Mouse (Mus musculus) stomach, embryonic 16.5 days (tissue): ENCODE results near the gene Rac3. TPM values are rescaled to one million over a fixed set of nuclear protein-coding genes. Genes with fewer than 3 reads are reported as not detected.

Source experiments
- ATAC-seq: fragments of 200-750 bp; cut with Nextera tagmentation; 2 replicates; pipeline ENCODE4 v1.8.0; 2017; ENCODE audit warnings: moderate number of reproducible peaks, moderate TSS enrichment; ENCODE audit not compliant: insufficient read depth, low FRiP score
- H3K27ac ChIP-seq: fragments of 300-500 bp; sonication (generic); 2 replicates; pipeline ENCODE4 v1.5.1; 2014; ENCODE audit warnings: low read length
- H3K27me3 ChIP-seq: fragments of 300-500 bp; sonication (generic); 2 replicates; pipeline ENCODE4 v1.6.1; 2014; ENCODE audit warnings: low read length, control low read depth, mixed read lengths; ENCODE audit not compliant: control insufficient read depth, insufficient read depth
- H3K36me3 ChIP-seq: fragments of 300-500 bp; sonication (generic); 2 replicates; pipeline ENCODE4 v1.6.1; 2014; ENCODE audit warnings: low read length; ENCODE audit not compliant: control insufficient read depth, insufficient read depth
- H3K4me1 ChIP-seq: fragments of 300-500 bp; sonication (generic); 2 replicates; pipeline ENCODE4 v1.6.1; 2014; ENCODE audit warnings: low read length, control low read depth, mixed read lengths; ENCODE audit not compliant: control insufficient read depth, insufficient read depth
- H3K4me2 ChIP-seq: fragments of 300-500 bp; sonication (generic); 2 replicates; pipeline ENCODE4 v1.6.1; 2014; ENCODE audit warnings: low read depth, low read length, mixed read lengths
- H3K4me3 ChIP-seq: fragments of 300-500 bp; sonication (generic); replicated peaks from 2 replicates; pipeline ENCODE4 v1.5.1; 2014; ENCODE audit warnings: mild to moderate bottlenecking, low read length
- H3K9ac ChIP-seq: fragments of 300-500 bp; sonication (generic); 2 replicates; pipeline ENCODE4 v1.6.1; 2014; ENCODE audit warnings: low read length
- H3K9me3 ChIP-seq: fragments of 300-500 bp; sonication (generic); replicated peaks from 2 replicates; pipeline ENCODE4 v1.6.1; 2016; ENCODE audit warnings: low read length, control low read depth; ENCODE audit not compliant: control insufficient read depth
- WGBS: fragments of 180-500 bp; shearing (Covaris S2); extraction: QIAGEN DNeasy Blood & Tissue Kit; methylation state at CpG from one replicate; pipeline ENCODE4 v1.1.7; 2014; 5-methylcytosine and 5-hydroxymethylcytosine counted together
- polyA plus RNA-seq: library from polyadenylated mRNA; unstranded; fragments of >200 nt; fragmentation: Nextera tagmentation; extraction: Ambion mirVana; gene quantifications from 2 replicates; pipeline ENCODE4 v1.2.1, GENCODE M21; 2015

The Rac3 gene
- polyA plus RNA-seq, 1 experiment from 2014 or later, result 35.3 TPM

GRCm38 (mm10) chr11:120697741-120698140 lies 23.5 kb upstream of the Rac3 start:
- no peak overlapping the region for H3K4me3 ChIP-seq
- H3K9me3 ChIP-seq, result no peaks in the 10 kb centered on the region
- peak; percentile 56; the same call in 1 of the 2 replicates for ATAC-seq
- peaks cover 10% of the 10 kb centered on the region for H3K4me1 ChIP-seq
- 0 out of 2 replicates have a peak overlapping the region, but pooled peaks have one; percentile 34 for H3K9ac ChIP-seq
- no peak overlapping the region for H3K4me2 ChIP-seq
- no peaks in the 10 kb centered on the region for H3K36me3 ChIP-seq
- peak overlapping the region; percentile 83 for H3K27ac ChIP-seq
- H3K27me3 ChIP-seq, result no peaks in the 10 kb centered on the region
- 45% methylated on average over 10 of the region's 10 CpGs for WGBS

GRCm38 (mm10) chr11:120703696-120704454 lies 17.4 kb upstream of the Rac3 start:
- Histone ChIP-seq H3K27me3 (no peaks in the 10 kb centered on the region), H3K9me3 (no peaks in the 10 kb centered on the region), H3K27ac (peak overlapping the region; percentile 25; the same call in 1 of the 2 replicates), H3K4me1 (peaks cover 29% of the 10 kb centered on the region), H3K4me2 (no peak overlapping the region), H3K9ac (peak overlapping the region; percentile 17; the same call in 1 of the 2 replicates), H3K36me3 (no peaks in the 10 kb centered on the region), H3K4me3 (no peak overlapping the region)
- WGBS, result 44% methylated on average over 15 of the region's 15 CpGs
- no peak for ATAC-seq

- peak overlapping the region; percentile 32; the same call in 1 of the 2 replicates for H3K9ac ChIP-seq
Observed at GRCm38 (mm10) chr11:120704486-120705325, 16.6 kb upstream of the Rac3 start.

GRCm38 (mm10) chr11:120706120-120706519 lies 15.2 kb upstream of the Rac3 start:
- H3K27ac ChIP-seq, result 0 out of 2 replicates have a peak overlapping the region, but pooled peaks have one; percentile 12
- WGBS, result 54% methylated on average over 5 of the region's 5 CpGs
- H3K27me3 ChIP-seq, result no peaks in the 10 kb centered on the region
- no peak for ATAC-seq
- H3K4me1 ChIP-seq, result peaks cover 41% of the 10 kb centered on the region
- no peaks in the 10 kb centered on the region for H3K9me3 ChIP-seq
- no peaks in the 10 kb centered on the region for H3K36me3 ChIP-seq
- no peak overlapping the region for H3K4me2 ChIP-seq
- no peak overlapping the region; the same call in 1 of the 2 replicates for H3K9ac ChIP-seq
- H3K4me3 ChIP-seq, result no peak overlapping the region

More at GRCm38 (mm10) chr11:120704486-120705325, 16.6 kb upstream of the Rac3 start:
- Histone ChIP-seq H3K27me3 (no peaks in the 10 kb centered on the region), H3K4me2 (no peak overlapping the region), H3K27ac (peak overlapping the region; percentile 25; the same call in 1 of the 2 replicates), H3K36me3 (no peaks in the 10 kb centered on the region), H3K4me3 (no peak overlapping the region), H3K4me1 (peaks cover 37% of the 10 kb centered on the region), H3K9me3 (no peaks in the 10 kb centered on the region)
- ATAC-seq, result no peak
- WGBS, result 29% methylated on average over 8 of the region's 8 CpGs

GRCm38 (mm10) chr11:120707225-120707624 lies 14.0 kb upstream of the Rac3 start:
- peaks cover 41% of the 10 kb centered on the region for H3K4me1 ChIP-seq
- H3K4me3 ChIP-seq, result no peak overlapping the region
- 33% methylated on average over 12 of the region's 12 CpGs for WGBS
- H3K36me3 ChIP-seq, result no peaks in the 10 kb centered on the region
- no peaks in the 10 kb centered on the region for H3K27me3 ChIP-seq
- H3K4me2 ChIP-seq, result no peak overlapping the region
- H3K27ac ChIP-seq, result no peak overlapping the region
- ATAC-seq, result no peak
- peak overlapping the region; percentile 30 for H3K9ac ChIP-seq
- H3K9me3 ChIP-seq, result no peaks in the 10 kb centered on the region

GRCm38 (mm10) chr11:120707969-120708368 lies 13.3 kb upstream of the Rac3 start:
- no peaks in the 10 kb centered on the region for H3K36me3 ChIP-seq
- H3K9me3 ChIP-seq, result no peaks in the 10 kb centered on the region
- no peak for ATAC-seq
- H3K4me1 ChIP-seq, result peaks cover 43% of the 10 kb centered on the region
- H3K9ac ChIP-seq, result peak overlapping the region; percentile 15; the same call in 1 of the 2 replicates
- no peak overlapping the region for H3K4me2 ChIP-seq
- 40% methylated on average over 5 of the region's 5 CpGs for WGBS
- H3K4me3 ChIP-seq, result no peak overlapping the region
- H3K27me3 ChIP-seq, result no peaks in the 10 kb centered on the region
- H3K27ac ChIP-seq, result peak overlapping the region; percentile 61

GRCm38 (mm10) chr11:120709551-120709950 lies 11.7 kb upstream of the Rac3 start:
- Histone ChIP-seq H3K27ac (peak overlapping the region; percentile 61), H3K9ac (no peak overlapping the region; the same call in 1 of the 2 replicates), H3K9me3 (no peaks in the 10 kb centered on the region), H3K4me1 (peaks cover 39% of the 10 kb centered on the region), H3K27me3 (no peaks in the 10 kb centered on the region), H3K4me2 (no peak overlapping the region), H3K36me3 (no peaks in the 10 kb centered on the region), H3K4me3 (no peak overlapping the region)
- WGBS, result 73% methylated on average over 2 of the region's 2 CpGs
- ATAC-seq, result no peak

- no peaks in the 10 kb centered on the region for H3K27me3 ChIP-seq
- H3K36me3 ChIP-seq, result no peaks in the 10 kb centered on the region
- H3K4me1 ChIP-seq, result peaks cover 38% of the 10 kb centered on the region
- H3K9me3 ChIP-seq, result no peaks in the 10 kb centered on the region
- no peak overlapping the region for H3K4me2 ChIP-seq
- 55% methylated on average over 5 of the region's 5 CpGs for WGBS
- no peak overlapping the region for H3K9ac ChIP-seq
- ATAC-seq, result no peak
- no peak overlapping the region for H3K27ac ChIP-seq
- H3K4me3 ChIP-seq, result no peak overlapping the region
Observed at GRCm38 (mm10) chr11:120710672-120711071, 10.6 kb upstream of the Rac3 start.
